Mouse (Mus musculus) CH12.LX (cell line): Measurements from ENCODE around the gene Cdh22. TPM values are rescaled to one million over a fixed set of nuclear protein-coding genes. Genes with fewer than 3 reads are reported as not detected.

Experiments used
- DNase-seq: peaks from one replicate; pipeline ENCODE4 v3.0.0-alpha.2; 2013; ENCODE audit errors: extremely low read depth
- H3K27ac ChIP-seq: 2 replicates; pipeline ENCODE4 v1.5.1; 2012; ENCODE audit warnings: low read depth, mild to moderate bottlenecking, control low read depth, moderate library complexity; ENCODE audit not compliant: insufficient read depth
- H3K27me3 ChIP-seq: replicated peaks from 2 replicates; pipeline ENCODE3; 2012; ENCODE audit warnings: inconsistent platforms
- H3K36me3 ChIP-seq, 2 experiments: replicated peaks in 1 of 2; 2 replicates each; pipeline versions ENCODE3 to v1.6.1; 2012; ENCODE audit warnings: inconsistent platforms in 1 of 2, low read length in 1 of 2, mild to moderate bottlenecking in 1 of 2, mixed read lengths in 1 of 2, moderate library complexity in 1 of 2; ENCODE audit not compliant: control insufficient read depth in 1 of 2, insufficient read depth in 1 of 2
- H3K4me1 ChIP-seq, 2 experiments: 2 replicates each; pipeline ENCODE4 v1.6.1; 2012; ENCODE audit warnings: inconsistent platforms in 1 of 2, moderate library complexity in 1 of 2; ENCODE audit not compliant: insufficient read depth in 2 of 2, control insufficient read depth in 1 of 2
- H3K4me2 ChIP-seq: 2 replicates; pipeline ENCODE4 v1.6.1; 2012; ENCODE audit warnings: low read depth, mild to moderate bottlenecking, control low read depth; ENCODE audit not compliant: poor library complexity, insufficient read depth, severe bottlenecking
- H3K4me3 ChIP-seq, 3 experiments: fragments of 150-350 bp in 1 of 3; sonication (generic) in 1 of 3; replicated peaks in 1 of 3; 2 replicates each; pipeline versions ENCODE3 to v1.5.1; 2011 to 2012; ENCODE audit warnings: low read depth in 2 of 3, low read length in 2 of 3, mild to moderate bottlenecking in 2 of 3, moderate library complexity in 2 of 3, control low read depth in 1 of 3, improper control_type of control experiment in 1 of 3, inconsistent platforms in 1 of 3, mixed read lengths in 1 of 3; ENCODE audit not compliant: poor library complexity in 1 of 3
- H3K79me2 ChIP-seq: replicated peaks from 2 replicates; pipeline ENCODE4 v1.6.1; 2012; ENCODE audit warnings: mild to moderate bottlenecking, moderate library complexity; ENCODE audit not compliant: control insufficient read depth, poor library complexity, insufficient read depth, severe bottlenecking; ENCODE audit errors: extremely low read depth
- H3K9ac ChIP-seq: 2 replicates; pipeline ENCODE4 v1.6.1; 2012; ENCODE audit warnings: low read depth, mild to moderate bottlenecking, control low read depth, moderate library complexity; ENCODE audit not compliant: insufficient read depth
- H3K9me3 ChIP-seq: replicated peaks from 2 replicates; pipeline ENCODE3; 2012; ENCODE audit warnings: low read length, inconsistent platforms, mixed read lengths
- CTCF ChIP-seq, 2 experiments: IDR thresholded peaks in 1 of 2; conservative IDR thresholded peaks in 1 of 2; 2 replicates each; pipeline ENCODE4 v1.5.1; 2011 to 2012; ENCODE audit warnings: low read depth in 2 of 2, low read length in 2 of 2, improper control_type of control experiment in 1 of 2, inconsistent platforms in 1 of 2, mild to moderate bottlenecking in 1 of 2, moderate library complexity in 1 of 2
- E2F4 ChIP-seq: IDR thresholded peaks from 2 replicates; pipeline ENCODE4 v1.6.1; 2011; ENCODE audit warnings: low read depth, low read length, improper control_type of control experiment; ENCODE audit not compliant: insufficient replicate concordance
- ELF1 ChIP-seq: IDR thresholded peaks from 2 replicates; pipeline ENCODE4 v1.6.1; 2014; ENCODE audit warnings: low read depth, mild to moderate bottlenecking, inconsistent platforms, low read length, improper control_type of control experiment
- GABPA ChIP-seq: IDR thresholded peaks from 2 replicates; pipeline ENCODE4 v1.6.1; 2012; ENCODE audit warnings: low read depth, low read length, improper control_type of control experiment, inconsistent platforms; ENCODE audit not compliant: insufficient replicate concordance
- JUND ChIP-seq: conservative IDR thresholded peaks from 2 replicates; pipeline ENCODE4 v1.6.1; 2011; ENCODE audit warnings: low read depth, low read length, improper control_type of control experiment
- KAT2A ChIP-seq: IDR thresholded peaks from 2 replicates; pipeline ENCODE4 v1.6.1; 2012; ENCODE audit warnings: low read length, improper control_type of control experiment, inconsistent platforms; ENCODE audit not compliant: insufficient replicate concordance
- MAFK ChIP-seq: IDR thresholded peaks from 2 replicates; pipeline ENCODE4 v1.6.1; 2011; ENCODE audit warnings: low read length, improper control_type of control experiment; ENCODE audit not compliant: insufficient replicate concordance
- MAX ChIP-seq: IDR thresholded peaks from 2 replicates; pipeline ENCODE4 v1.6.1; 2011; ENCODE audit warnings: low read length, improper control_type of control experiment
- MEF2A ChIP-seq: IDR thresholded peaks from 2 replicates; pipeline ENCODE4 v1.6.1; 2014; ENCODE audit warnings: low read depth, mild to moderate bottlenecking, inconsistent platforms, low read length, improper control_type of control experiment, borderline replicate concordance
- MXI1 ChIP-seq: IDR thresholded peaks from 2 replicates; pipeline ENCODE4 v1.6.1; 2011; ENCODE audit warnings: mild to moderate bottlenecking, low read depth, low read length, improper control_type of control experiment
- MYC ChIP-seq: IDR thresholded peaks from 2 replicates; pipeline ENCODE4 v1.6.1; 2011; ENCODE audit warnings: low read depth, mild to moderate bottlenecking, improper control_type of control experiment, low read length
- PAX5 ChIP-seq: IDR thresholded peaks from 2 replicates; pipeline ENCODE4 v1.6.1; 2012; ENCODE audit warnings: low read length, inconsistent platforms, mixed read lengths
- POLR2AphosphoS2 ChIP-seq: IDR thresholded peaks from 2 replicates; pipeline ENCODE4 v1.6.1; 2011; ENCODE audit warnings: low read depth, low read length, improper control_type of control experiment
- RCOR1 ChIP-seq: conservative IDR thresholded peaks from 2 replicates; pipeline ENCODE4 v1.6.1; 2012; ENCODE audit warnings: low read depth, mild to moderate bottlenecking, inconsistent platforms, low read length, improper control_type of control experiment
- SIN3A ChIP-seq: IDR thresholded peaks from 2 replicates; pipeline ENCODE4 v1.6.1; 2012; ENCODE audit warnings: low read length, improper control_type of control experiment, inconsistent platforms
- SMC3 ChIP-seq: IDR thresholded peaks from 2 replicates; pipeline ENCODE4 v1.6.1; 2011; ENCODE audit warnings: low read depth, low read length, improper control_type of control experiment
- TCF12 ChIP-seq: IDR thresholded peaks from 2 replicates; pipeline ENCODE4 v1.6.1; 2014; ENCODE audit warnings: low read depth, mild to moderate bottlenecking, inconsistent platforms, low read length, improper control_type of control experiment
- UBTF ChIP-seq: IDR thresholded peaks from 2 replicates; pipeline ENCODE4 v1.6.1; 2012; ENCODE audit warnings: low read depth, mild to moderate bottlenecking, inconsistent platforms, low read length, improper control_type of control experiment, moderate library complexity
- USF1 ChIP-seq: IDR thresholded peaks from 2 replicates; pipeline ENCODE4 v1.6.1; 2014; ENCODE audit warnings: low read depth, mild to moderate bottlenecking, inconsistent platforms, low read length, improper control_type of control experiment
- ZC3H11A ChIP-seq: IDR thresholded peaks from 2 replicates; pipeline ENCODE4 v1.6.1; 2012; ENCODE audit warnings: low read depth, mild to moderate bottlenecking, inconsistent platforms, low read length, improper control_type of control experiment
- ZKSCAN1 ChIP-seq: IDR thresholded peaks from 2 replicates; pipeline ENCODE4 v1.6.1; 2012; ENCODE audit warnings: low read depth, inconsistent platforms, low read length, improper control_type of control experiment, borderline replicate concordance
- ZMIZ1 ChIP-seq: IDR thresholded peaks from 2 replicates; pipeline ENCODE4 v1.6.1; 2012; ENCODE audit warnings: low read depth, mild to moderate bottlenecking, inconsistent platforms, low read length, improper control_type of control experiment
- dilution Hi-C: fragments of 300-500 bp; cut with MboI; formaldehyde crosslinking; loops from 2 replicates; pipeline ENCODE4 v1.14.3; 2020; ENCODE audit warnings: low sequenced_read_pairs; ENCODE audit not compliant: extremely low pct_unique_long_range_greater_than_20kb, extremely low pct_ligation_motif_present
- in situ Hi-C: fragments of 300-500 bp; cut with MboI; formaldehyde crosslinking; loops from 3 replicates; pipeline ENCODE4 v1.14.3; 2019; ENCODE audit warnings: low sequenced_read_pairs, low pct_ligation_motif_present, low pct_unique_long_range_greater_than_20kb, mixed read lengths
- polyA plus RNA-seq: library from polyadenylated mRNA; unstranded; fragments of >175 nt; gene quantifications from 2 replicates; pipeline ENCODE4 v1.2.1, GENCODE M21; 2012; ENCODE audit warnings: low read depth; ENCODE audit not compliant: insufficient read length
- total RNA-seq, 2 experiments: library from RNA; depleted of rRNA; stranded (reverse); fragments of 300-350 nt in 1 of 2; fragments of >200 nt in 1 of 2; gene quantifications; 2 replicates each; pipeline ENCODE4 v1.2.3; 2012 to 2014

Cdh22 gene
- total and polyA plus RNA-seq, 3 experiments: 0.08 TPM; not detected in 2

DNA sequence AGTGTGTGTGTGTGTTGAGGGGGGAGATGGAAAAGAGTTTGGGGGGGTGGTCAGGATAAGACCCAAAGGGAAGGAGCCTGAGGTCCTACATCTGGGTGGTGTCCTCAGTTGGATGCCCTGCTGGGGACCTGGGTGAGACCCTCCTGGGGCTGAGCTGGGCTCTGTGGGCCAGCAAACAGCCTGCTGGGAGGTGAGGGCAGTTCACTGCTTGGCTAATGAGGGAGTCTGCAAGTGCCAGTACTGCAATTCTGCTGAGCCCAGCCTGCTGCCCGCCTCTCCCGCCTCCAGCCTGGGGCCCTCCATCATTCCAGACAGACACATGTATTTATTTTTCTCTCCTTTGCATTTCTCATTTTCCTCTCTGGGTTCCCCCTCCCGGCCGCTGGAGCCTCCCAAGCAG lies 76.3 kb downstream of the Cdh22 start:
- no peaks in the 10 kb centered on the region for H3K4me1 ChIP-seq
- no peak overlapping the region for H3K4me3 ChIP-seq
- TF ChIP-seq SIN3A (no peak), KAT2A (no peak), PAX5 (no peak), MYC (no peak), ZC3H11A (no peak), CTCF (conservative IDR thresholded peaks at IDR 0.05 in 1 of 2, IDR thresholded peaks at IDR 0.05 in 1 of 2; ENCODE audit: low read depth in 2 of 2, low read length in 2 of 2) (no peak), SMC3 (no peak), POLR2AphosphoS2 (no peak), ZKSCAN1 (no peak), TCF12 (no peak), ZMIZ1 (no peak), ELF1 (no peak), USF1 (no peak), MXI1 (no peak), JUND (no peak), E2F4 (no peak), MAX (no peak), GABPA (no peak), MEF2A (no peak)
- H3K9me3 ChIP-seq: no peaks in the 10 kb centered on the region
- no peak overlapping the region for H3K9ac ChIP-seq
- dilution Hi-C loops: no loop called here
- peaks cover 79% of the 10 kb centered on the region for H3K27me3 ChIP-seq
- no peaks in the 10 kb centered on the region for H3K79me2 ChIP-seq
- no peak for DNase-seq
- in situ Hi-C loops: no loop called here
- no peaks in the 10 kb centered on the region for H3K36me3 ChIP-seq
- H3K4me2 ChIP-seq: no peak overlapping the region
- H3K27ac ChIP-seq: no peak overlapping the region

DNA sequence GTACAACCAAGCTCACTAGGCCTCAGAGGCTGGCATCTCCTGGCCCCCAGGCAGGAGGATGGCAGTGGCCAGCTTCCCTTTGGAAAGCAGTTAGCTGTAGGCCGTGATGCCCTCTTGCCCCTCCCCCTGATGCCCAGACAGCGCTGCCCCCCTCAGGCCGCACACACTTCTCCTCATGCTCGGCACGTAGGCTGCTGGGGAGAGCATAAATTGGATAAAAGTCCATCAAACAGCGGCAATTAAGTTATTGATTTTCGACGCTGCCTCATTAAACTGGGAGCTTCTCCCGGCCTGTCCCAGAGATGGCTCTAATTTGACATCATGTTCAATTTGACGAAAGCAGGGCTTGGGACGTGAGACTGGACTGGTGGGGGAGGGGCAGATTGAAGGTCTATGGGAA lies 76.8 kb downstream of the Cdh22 start:
- Histone ChIP-seq H3K27ac (no peak overlapping the region), H3K9me3 (no peaks in the 10 kb centered on the region), H3K4me3 (no peak overlapping the region), H3K27me3 (peaks cover 79% of the 10 kb centered on the region), H3K36me3 (no peaks in the 10 kb centered on the region), H3K79me2 (no peaks in the 10 kb centered on the region), H3K4me2 (no peak overlapping the region), H3K9ac (no peak overlapping the region), H3K4me1 (no peaks in the 10 kb centered on the region)
- TF ChIP-seq MAFK (no peak), RCOR1 (no peak), UBTF (no peak), MYC (no peak)
- dilution Hi-C loops (no loop called here), in situ Hi-C loops (no loop called here)
- no peak for DNase-seq
